Mouse (Mus musculus) E14TG2a.4 (cell line): ENCODE data around the gene Sec24d.
A peak's percentile ranks its signal among the peaks of the same experiment; 100 is the strongest.
"Not testable (repeated sequence)": the region's sequence is repeated elsewhere in the genome, so short reads cannot be mapped to it uniquely, and the experiment has no call there.

Experiments
- H3K27me3 ChIP-seq: 2 replicates; pipeline ENCODE4 v1.6.1; 2014; ENCODE audit warnings: low read length, control low read depth; ENCODE audit not compliant: insufficient read depth
- H3K36me3 ChIP-seq: 2 replicates; pipeline ENCODE4 v1.6.1; 2014; ENCODE audit warnings: low read length, control low read depth; ENCODE audit not compliant: insufficient read depth
- H3K4me1 ChIP-seq: replicated peaks from 2 replicates; pipeline ENCODE4 v1.6.1; 2014; ENCODE audit warnings: low read depth, low read length, control low read depth
- H3K4me3 ChIP-seq: replicated peaks from 2 replicates; pipeline ENCODE4 v1.5.1; 2014; ENCODE audit warnings: mild to moderate bottlenecking, low read length
- H3K9me3 ChIP-seq: 2 replicates; pipeline ENCODE4 v1.6.1; 2014; ENCODE audit warnings: low read length, control low read depth
- CTCF ChIP-seq: conservative IDR thresholded peaks from 2 replicates; pipeline ENCODE4 v1.5.1; 2014; ENCODE audit warnings: low read length
- NANOG ChIP-seq: IDR thresholded peaks from 2 replicates; pipeline ENCODE4 v1.6.1; 2014; ENCODE audit warnings: borderline replicate concordance, low read length, mixed read lengths
- POU5F1 ChIP-seq: IDR thresholded peaks from 2 replicates; pipeline ENCODE4 v1.6.1; 2014; ENCODE audit warnings: low read length, borderline replicate concordance

Gene Sec24d

DNA sequence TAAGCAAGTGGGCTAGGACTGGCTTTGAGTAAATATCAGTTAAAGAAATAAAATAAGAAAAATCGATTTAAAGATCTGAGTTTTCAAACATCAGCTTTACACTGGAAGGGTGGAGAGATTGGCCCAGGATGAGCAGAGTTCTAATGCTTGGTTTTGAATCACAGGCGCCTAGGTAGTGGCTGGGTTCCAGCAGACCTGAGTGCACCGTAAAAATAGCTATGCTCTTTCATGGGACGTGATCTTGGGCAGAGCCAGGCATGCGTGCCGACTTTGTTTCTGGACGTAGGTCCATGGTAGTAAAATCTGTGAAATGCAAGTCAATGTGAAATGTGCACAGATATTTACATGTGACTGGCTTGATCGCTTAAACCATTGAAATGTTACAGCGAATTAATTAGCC, 87.1 kb downstream of the Sec24d start:
- Histone ChIP-seq H3K4me3 (no peak overlapping the region), H3K36me3 (peaks cover 66% of the 10 kb centered on the region), H3K9me3 (peaks cover 8% of the 10 kb centered on the region; the same call in 1 of the 2 replicates), H3K27me3 (no peaks in the 10 kb centered on the region), H3K4me1 (peaks cover 11% of the 10 kb centered on the region; the same call in 1 of the 2 replicates)
- TF ChIP-seq CTCF (no peak), NANOG (no peak), POU5F1 (no peak)

DNA sequence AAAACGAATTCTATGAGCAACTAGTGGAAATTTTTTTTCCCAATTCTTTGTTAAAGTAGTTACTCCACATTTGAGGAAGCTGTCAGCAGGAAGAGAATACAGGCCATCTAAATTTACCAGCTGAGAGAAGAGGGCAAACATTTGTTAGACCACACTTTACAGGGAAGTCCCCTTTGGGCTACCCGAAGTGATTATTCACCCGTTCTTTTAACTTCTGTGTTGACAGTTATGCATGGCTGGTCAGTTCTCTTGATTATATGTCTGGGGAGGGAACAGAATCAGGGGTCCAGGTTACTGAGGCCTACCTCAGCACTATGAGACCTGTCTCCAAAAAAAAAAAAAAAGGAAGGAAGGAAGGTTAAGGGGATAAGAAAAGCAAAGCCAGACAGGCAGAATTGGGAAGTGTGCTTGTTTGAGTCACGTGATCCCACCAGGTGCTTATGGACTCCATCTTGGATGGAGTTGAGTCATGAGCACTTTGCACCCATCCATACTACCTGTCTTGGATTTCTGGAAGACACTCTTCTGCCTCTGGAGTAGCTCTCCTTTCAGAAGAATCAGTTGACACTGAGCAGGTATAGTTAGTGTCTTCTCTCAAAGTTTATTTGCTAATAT, 89.2 kb downstream of the Sec24d start:
- TF ChIP-seq CTCF (no peak), POU5F1 (no peak), NANOG (no peak)
- peaks cover 58% of the 10 kb centered on the region for H3K36me3 ChIP-seq
- peaks cover 8% of the 10 kb centered on the region; the same call in 1 of the 2 replicates for H3K9me3 ChIP-seq
- no peaks in the 10 kb centered on the region for H3K27me3 ChIP-seq
- peaks cover 13% of the 10 kb centered on the region; the same call in 1 of the 2 replicates for H3K4me1 ChIP-seq
- H3K4me3 ChIP-seq = no peak overlapping the region

DNA sequence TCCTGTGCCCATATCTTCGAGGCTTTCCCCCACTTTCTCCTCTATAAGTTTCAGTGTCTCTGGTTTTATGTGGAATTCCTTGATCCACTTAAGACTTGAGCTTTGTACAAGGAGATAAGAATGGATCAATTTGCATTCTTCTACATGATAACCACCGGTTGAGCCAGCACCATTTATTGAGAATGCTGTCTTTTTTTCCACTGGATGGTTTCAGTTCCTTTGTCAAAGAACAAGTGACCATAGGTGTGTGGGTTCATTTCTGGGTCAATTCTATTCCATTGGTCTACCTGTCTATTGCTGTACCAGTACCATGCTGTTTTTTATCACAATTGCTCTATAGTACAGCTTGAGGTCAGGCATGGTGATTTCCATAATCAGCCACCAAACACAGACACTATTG, 99.6 kb downstream of the Sec24d start:
- H3K4me1 ChIP-seq = peaks cover 20% of the 10 kb centered on the region
- peaks cover 59% of the 10 kb centered on the region for H3K36me3 ChIP-seq
- H3K4me3 ChIP-seq, H3K9me3 ChIP-seq, H3K27me3 ChIP-seq: not testable (repeated sequence)

DNA sequence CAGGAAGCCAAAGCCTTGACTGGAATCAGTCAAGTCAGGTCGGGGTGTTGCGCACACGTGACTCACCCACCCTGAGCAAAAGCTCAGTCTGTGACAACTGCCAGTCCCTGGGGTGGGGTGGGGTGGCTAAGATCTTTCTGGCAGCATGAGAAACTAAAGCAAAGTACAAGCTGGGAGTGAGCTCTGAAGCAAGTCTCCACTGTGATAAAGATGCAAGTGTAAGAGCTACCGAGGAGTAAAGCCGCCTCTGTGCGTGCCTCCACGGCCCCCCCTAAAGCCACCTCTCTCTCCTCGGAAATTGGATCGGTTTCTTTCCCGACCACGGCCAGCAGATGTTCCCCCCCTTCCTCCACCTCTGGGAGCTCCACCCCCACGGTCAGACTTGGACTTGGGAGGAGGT, 101.9 kb downstream of the Sec24d start:
- Histone ChIP-seq H3K4me3 (peak overlapping the region; percentile 39), H3K36me3 (peaks cover 53% of the 10 kb centered on the region), H3K9me3 (no peaks in the 10 kb centered on the region), H3K4me1 (peaks cover 23% of the 10 kb centered on the region), H3K27me3 (no peaks in the 10 kb centered on the region)
- no peak for TF ChIP-seq CTCF
- TF ChIP-seq POU5F1 = no peak

DNA sequence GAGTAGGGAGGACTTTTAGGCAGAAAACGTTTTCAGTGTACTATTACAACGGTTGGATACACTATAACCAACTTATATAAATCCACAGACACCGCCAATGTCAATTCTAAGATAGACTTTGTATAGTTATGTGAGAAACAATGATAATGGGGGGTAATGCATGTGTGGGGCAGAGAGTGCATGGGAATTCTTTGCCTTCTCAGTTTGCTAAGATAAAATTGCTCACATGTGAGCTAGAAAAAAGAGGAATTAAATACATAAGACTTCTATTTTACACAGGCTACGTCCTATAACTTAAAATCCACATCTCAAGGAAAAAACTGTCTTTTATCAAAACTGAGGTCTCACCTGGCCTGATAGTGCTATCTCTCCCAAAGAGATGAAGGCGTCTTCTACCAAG, 103.7 kb downstream of the Sec24d start:
- Histone ChIP-seq H3K4me1 (peaks cover 23% of the 10 kb centered on the region), H3K4me3 (no peak overlapping the region), H3K27me3 (no peaks in the 10 kb centered on the region), H3K9me3 (no peaks in the 10 kb centered on the region), H3K36me3 (peaks cover 58% of the 10 kb centered on the region)
- TF ChIP-seq NANOG = no peak
- no peak for TF ChIP-seq POU5F1
- TF ChIP-seq CTCF = no peak

DNA sequence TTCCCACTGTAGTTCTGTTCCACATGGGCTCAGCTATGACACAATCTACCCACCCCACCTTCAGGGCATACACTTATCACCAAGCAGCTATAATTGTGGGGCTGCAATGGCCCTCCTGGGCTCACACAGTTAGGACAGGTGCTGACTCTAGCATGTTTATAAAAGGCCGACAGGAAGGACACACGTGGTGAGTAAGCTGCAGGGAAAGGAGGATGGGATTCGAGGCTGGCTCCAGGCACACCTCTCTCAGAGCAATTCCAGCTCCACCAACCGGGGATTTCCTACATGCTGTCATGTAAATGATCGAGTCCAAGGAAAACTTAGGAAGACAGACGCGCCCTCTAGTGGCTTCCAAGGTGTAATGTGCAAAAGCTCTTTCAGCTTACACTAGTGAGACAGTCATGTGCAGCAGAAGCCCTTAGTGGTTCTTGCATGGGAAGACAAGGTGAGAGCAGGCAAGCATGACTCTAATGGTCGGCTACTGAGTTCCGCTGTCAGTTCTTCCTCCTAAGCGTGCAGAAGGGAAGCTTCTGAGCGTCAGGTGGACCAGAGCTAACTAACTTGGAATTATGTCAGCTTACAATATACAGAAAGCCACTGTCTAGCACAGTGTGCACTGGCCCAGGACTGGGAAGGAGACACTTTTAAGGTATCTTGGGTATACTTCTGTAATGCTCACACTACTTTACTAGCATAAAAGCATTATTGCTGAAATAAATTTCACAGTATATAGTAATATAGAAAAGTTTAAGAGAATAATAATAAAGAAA, 104.7 kb downstream of the Sec24d start:
- Histone ChIP-seq H3K4me1 (peaks cover 23% of the 10 kb centered on the region), H3K4me3 (no peak overlapping the region), H3K9me3 (no peaks in the 10 kb centered on the region), H3K27me3 (no peaks in the 10 kb centered on the region), H3K36me3 (peaks cover 59% of the 10 kb centered on the region)
- TF ChIP-seq POU5F1 (no peak), NANOG (no peak), CTCF (peak; percentile 76)

DNA sequence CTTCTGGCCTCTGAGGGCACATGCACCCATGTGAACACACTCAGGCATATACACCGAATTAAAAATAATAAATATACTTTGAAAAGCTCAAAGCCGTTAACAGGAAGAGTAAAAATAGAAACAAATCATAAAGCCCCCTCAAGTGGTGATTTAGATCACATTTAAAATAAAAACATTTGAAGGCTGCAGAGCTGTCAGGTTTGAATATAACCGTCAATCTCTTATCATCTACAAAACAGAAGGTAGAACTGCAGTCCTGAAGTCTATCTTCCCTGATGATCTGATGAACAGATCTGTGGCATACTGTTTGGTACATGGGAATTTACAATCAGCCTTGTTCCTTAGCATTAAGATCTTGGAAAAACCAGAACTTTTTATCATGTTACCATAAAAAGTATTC, 109.3 kb downstream of the Sec24d start:
- TF ChIP-seq NANOG = no peak
- TF ChIP-seq POU5F1 = no peak
- TF ChIP-seq CTCF = no peak
- H3K4me1 ChIP-seq = peaks cover 12% of the 10 kb centered on the region
- H3K27me3 ChIP-seq = no peaks in the 10 kb centered on the region
- H3K9me3 ChIP-seq = no peaks in the 10 kb centered on the region
- H3K36me3 ChIP-seq = peaks cover 63% of the 10 kb centered on the region
- no peak overlapping the region for H3K4me3 ChIP-seq

DNA sequence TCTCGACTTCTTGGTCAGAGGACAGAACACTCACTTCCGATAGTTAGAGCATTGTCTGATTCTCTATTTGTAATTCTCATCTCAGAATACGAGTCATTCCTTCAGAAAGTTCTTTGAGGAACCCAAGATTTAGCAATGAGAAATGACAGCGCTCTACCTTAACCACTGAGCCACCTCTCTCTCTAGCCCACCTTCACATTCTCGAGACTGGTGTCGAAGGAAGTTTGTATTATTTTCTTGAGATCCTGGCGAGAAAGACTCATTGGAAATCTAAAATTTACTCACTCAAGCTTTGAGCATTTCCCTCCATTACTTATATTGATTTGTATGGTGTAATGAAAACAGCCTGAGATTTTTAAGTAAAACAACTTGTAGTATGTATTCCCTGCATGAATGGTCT, 117.2 kb downstream of the Sec24d start:
- Histone ChIP-seq H3K9me3 (no peaks in the 10 kb centered on the region), H3K4me1 (peaks cover 23% of the 10 kb centered on the region), H3K27me3 (no peaks in the 10 kb centered on the region), H3K4me3 (peak overlapping the region; percentile 90), H3K36me3 (peaks cover 35% of the 10 kb centered on the region)
- no peak for TF ChIP-seq POU5F1
- TF ChIP-seq NANOG = no peak
- no peak for TF ChIP-seq CTCF

DNA sequence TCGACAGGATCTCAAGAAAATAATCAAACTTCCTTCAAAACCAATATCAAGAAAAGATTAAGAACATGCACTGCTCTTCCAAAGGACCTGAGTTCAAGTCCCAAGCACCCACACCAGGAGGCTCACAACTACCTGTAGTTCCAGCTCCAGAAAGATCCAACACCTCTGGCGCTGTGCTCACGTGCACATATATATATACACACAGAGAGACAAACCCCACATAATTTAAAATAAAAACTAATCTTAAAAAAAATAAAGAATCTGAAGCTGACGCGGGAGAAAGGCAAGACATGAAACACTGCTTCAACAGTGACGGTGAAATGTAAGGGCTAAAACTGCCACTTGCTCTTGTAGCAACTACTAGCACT, 117.8 kb downstream of the Sec24d start:
- TF ChIP-seq CTCF (no peak), POU5F1 (no peak), NANOG (no peak)
- Histone ChIP-seq H3K9me3 (no peaks in the 10 kb centered on the region), H3K27me3 (no peaks in the 10 kb centered on the region), H3K4me1 (peaks cover 17% of the 10 kb centered on the region), H3K36me3 (peaks cover 28% of the 10 kb centered on the region), H3K4me3 (peak overlapping the region; percentile 90)
